Mouse (Mus musculus): ENCODE data around the gene Mrpl48. TPM values are rescaled to one million over a fixed set of nuclear protein-coding genes. Genes with fewer than 3 reads are reported as not detected.
"Not testable (repeated sequence)": the region's sequence is repeated elsewhere in the genome, so short reads cannot be mapped to it uniquely, and the experiment has no call there.

Mrpl48 gene
- polyA plus RNA-seq, 1 experiment, result not detected

DNA sequence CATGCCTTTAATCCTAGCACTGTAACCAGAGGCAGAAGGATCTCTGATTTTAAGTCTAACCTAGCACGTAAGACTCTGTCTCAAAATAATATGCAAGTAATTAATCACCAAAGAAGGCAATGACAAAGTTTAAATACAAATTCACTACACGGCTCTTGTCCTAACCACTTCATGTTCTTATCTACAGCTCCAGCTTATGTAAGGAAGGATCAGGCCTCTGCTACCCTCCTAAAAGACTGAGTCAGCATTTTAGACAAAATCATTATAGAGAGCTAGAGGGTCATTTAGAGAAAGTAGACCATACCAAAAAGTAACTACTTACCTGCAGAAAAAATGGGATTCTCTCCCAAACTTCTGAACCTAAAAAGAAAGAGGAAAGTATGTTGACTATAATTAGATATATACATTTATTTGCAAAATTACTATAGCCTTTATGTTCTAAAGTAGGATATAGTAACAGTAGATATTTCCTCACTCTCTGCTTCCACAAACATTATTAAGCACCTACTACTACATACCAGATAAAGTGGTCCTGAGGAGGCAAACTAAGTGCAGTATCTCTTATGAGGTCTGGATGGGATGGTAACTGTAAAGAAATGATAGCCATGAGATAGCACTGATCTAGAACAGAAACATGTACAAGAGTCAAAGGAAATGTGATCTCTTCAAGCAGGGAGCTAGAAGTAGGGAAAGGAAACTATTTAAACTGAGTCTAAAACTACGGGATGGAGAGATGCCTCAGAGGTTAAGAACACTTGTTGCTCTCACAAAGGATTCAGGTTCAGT is 37.0 kb downstream of the Mrpl48 start:
- TF ChIP-seq CTCF (IDR thresholded peaks at IDR 0.05; ENCODE audit: insufficient read depth, low read depth, low read length), result no peak
- TF ChIP-seq POLR2A (IDR thresholded peaks at IDR 0.05; ENCODE audit: insufficient read depth, low read depth, low read length), result no peak
- Histone ChIP-seq H3K27ac (ENCODE audit: insufficient read depth, low read depth, low read length) (no peak overlapping the region), H3K4me3 (ENCODE audit: insufficient read depth, low read depth, low read length) (no peak overlapping the region), H3K4me1 (ENCODE audit: control insufficient read depth, insufficient read depth, low read length) (no peaks in the 10 kb centered on the region)
- 96% methylated on average over 3 of the region's 3 CpGs for WGBS

DNA sequence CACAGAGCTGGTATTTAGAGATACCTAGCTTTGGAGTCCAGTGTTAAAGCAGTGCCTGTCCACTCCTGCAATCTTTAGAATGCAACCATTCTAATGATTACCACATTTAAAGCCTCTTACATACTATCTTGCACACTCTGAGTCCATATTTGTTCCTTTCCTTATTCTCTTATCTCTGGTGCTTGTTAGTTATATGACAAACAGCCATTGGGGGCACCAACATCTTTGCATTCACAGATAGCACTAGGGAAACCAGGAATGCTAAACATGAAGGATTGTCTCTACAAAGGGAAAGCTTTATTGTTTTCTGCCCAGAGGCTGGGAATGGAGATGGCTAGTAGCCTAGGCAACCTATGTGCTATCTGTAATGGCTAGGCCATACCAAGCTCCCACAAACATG is 38.2 kb downstream of the Mrpl48 start:
- Histone ChIP-seq H3K4me1 (ENCODE audit: control insufficient read depth, insufficient read depth, low read length) (no peaks in the 10 kb centered on the region), H3K4me3 (ENCODE audit: insufficient read depth, low read depth, low read length) (no peak overlapping the region), H3K27ac (ENCODE audit: insufficient read depth, low read depth, low read length) (no peak overlapping the region)
- no peak for TF ChIP-seq CTCF (IDR thresholded peaks at IDR 0.05; ENCODE audit: insufficient read depth, low read depth, low read length)
- no peak for TF ChIP-seq POLR2A (IDR thresholded peaks at IDR 0.05; ENCODE audit: insufficient read depth, low read depth, low read length)

DNA sequence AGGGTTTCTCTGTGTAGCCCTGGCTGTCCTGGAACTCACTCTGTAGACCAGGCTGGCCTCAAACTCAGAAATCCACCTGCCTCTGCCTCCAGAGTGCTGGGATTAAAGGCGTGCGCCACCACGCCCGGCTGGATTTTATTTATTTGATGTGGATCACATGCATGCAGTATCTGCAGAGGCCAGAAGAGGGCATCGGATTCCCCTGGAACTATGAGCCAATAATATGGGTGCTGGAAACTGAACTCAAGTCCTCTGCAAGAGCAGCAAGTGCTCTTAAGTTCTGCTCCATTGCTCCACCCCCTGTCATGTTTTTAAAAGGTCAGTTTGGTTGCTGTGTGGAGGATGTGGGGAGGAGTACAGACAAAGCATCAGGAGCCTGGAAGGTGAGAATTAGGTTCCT is 40.9 kb downstream of the Mrpl48 start:
- 82% methylated on average over 5 of the region's 5 CpGs for WGBS
- not testable (repeated sequence) for H3K27ac ChIP-seq (ENCODE audit: insufficient read depth, low read depth, low read length); H3K4me3 ChIP-seq (ENCODE audit: insufficient read depth, low read depth, low read length); H3K4me1 ChIP-seq (ENCODE audit: control insufficient read depth, insufficient read depth, low read length)

- H3K4me3 ChIP-seq (ENCODE audit: insufficient read depth, low read depth, low read length), result no peak overlapping the region
- 69% methylated on average over 11 of the region's 11 CpGs for WGBS
These were observed 46.1 kb downstream of the Mrpl48 start for GRCm38 (mm10) chr7:100561861-100562587.

GRCm38 (mm10) chr7:100559331-100559730 is 48.8 kb downstream of the Mrpl48 start:
- Histone ChIP-seq H3K27ac (ENCODE audit: insufficient read depth, low read depth, low read length) (no peak overlapping the region), H3K4me1 (ENCODE audit: control insufficient read depth, insufficient read depth, low read length) (peaks cover 5% of the 10 kb centered on the region), H3K4me3 (ENCODE audit: insufficient read depth, low read depth, low read length) (no peak overlapping the region)
- TF ChIP-seq CTCF (IDR thresholded peaks at IDR 0.05; ENCODE audit: insufficient read depth, low read depth, low read length) (no peak), POLR2A (IDR thresholded peaks at IDR 0.05; ENCODE audit: insufficient read depth, low read depth, low read length) (no peak)
- WGBS, result 95% methylated on average over 4 of the region's 4 CpGs

More at GRCm38 (mm10) chr7:100561861-100562587, 46.1 kb downstream of the Mrpl48 start:
- Histone ChIP-seq H3K27ac (ENCODE audit: insufficient read depth, low read depth, low read length) (peak overlapping the region; percentile 67), H3K4me1 (ENCODE audit: control insufficient read depth, insufficient read depth, low read length) (peaks cover 3% of the 10 kb centered on the region; the same call in 1 of the 2 replicates)
- no peak for TF ChIP-seq CTCF (IDR thresholded peaks at IDR 0.05; ENCODE audit: insufficient read depth, low read depth, low read length)
- no peak for TF ChIP-seq POLR2A (IDR thresholded peaks at IDR 0.05; ENCODE audit: insufficient read depth, low read depth, low read length)

DNA sequence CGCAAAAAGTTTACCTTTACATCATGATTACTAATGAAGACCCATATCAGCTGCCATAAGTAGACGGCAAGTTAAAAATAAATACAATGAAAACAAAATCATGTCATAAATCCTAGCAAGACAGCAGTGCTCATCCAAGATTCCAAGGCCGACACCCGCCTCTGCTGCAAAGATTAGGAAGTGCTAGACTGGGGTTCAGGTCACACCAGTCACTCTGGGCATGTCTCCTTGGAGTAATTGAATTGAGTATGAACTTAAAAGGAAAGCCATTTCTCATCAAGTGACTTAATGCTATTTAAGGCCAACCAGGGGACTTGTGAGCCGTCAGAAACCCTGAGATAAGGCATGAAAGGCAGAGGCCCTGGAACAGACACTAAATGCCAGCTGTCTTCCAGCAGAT is 50.9 kb downstream of the Mrpl48 start:
- no peak for TF ChIP-seq POLR2A (IDR thresholded peaks at IDR 0.05; ENCODE audit: insufficient read depth, low read depth, low read length)
- no peak for TF ChIP-seq CTCF (IDR thresholded peaks at IDR 0.05; ENCODE audit: insufficient read depth, low read depth, low read length)
- no peak overlapping the region for H3K27ac ChIP-seq (ENCODE audit: insufficient read depth, low read depth, low read length)
- peaks cover 5% of the 10 kb centered on the region for H3K4me1 ChIP-seq (ENCODE audit: control insufficient read depth, insufficient read depth, low read length)
- H3K4me3 ChIP-seq (ENCODE audit: insufficient read depth, low read depth, low read length), result no peak overlapping the region
- WGBS, result 96% methylated on average over 5 of the region's 5 CpGs

- TF ChIP-seq POLR2A (IDR thresholded peaks at IDR 0.05; ENCODE audit: insufficient read depth, low read depth, low read length) (no peak), CTCF (IDR thresholded peaks at IDR 0.05; ENCODE audit: insufficient read depth, low read depth, low read length) (no peak)
- WGBS, result 72% methylated on average over 13 of the region's 13 CpGs
- Histone ChIP-seq H3K4me3 (ENCODE audit: insufficient read depth, low read depth, low read length) (no peak overlapping the region), H3K4me1 (ENCODE audit: control insufficient read depth, insufficient read depth, low read length) (peaks cover 3% of the 10 kb centered on the region), H3K27ac (ENCODE audit: insufficient read depth, low read depth, low read length) (peak overlapping the region; percentile 27)
These were observed 52.6 kb downstream of the Mrpl48 start for GRCm38 (mm10) chr7:100555431-100555951.

GRCm38 (mm10) chr7:100554939-100555338 is 53.2 kb downstream of the Mrpl48 start:
- TF ChIP-seq CTCF (IDR thresholded peaks at IDR 0.05; ENCODE audit: insufficient read depth, low read depth, low read length), result no peak
- TF ChIP-seq POLR2A (IDR thresholded peaks at IDR 0.05; ENCODE audit: insufficient read depth, low read depth, low read length), result no peak
- WGBS, result 80% methylated on average over 5 of the region's 5 CpGs
- peaks cover 3% of the 10 kb centered on the region for H3K4me1 ChIP-seq (ENCODE audit: control insufficient read depth, insufficient read depth, low read length)
- H3K27ac ChIP-seq (ENCODE audit: insufficient read depth, low read depth, low read length), result no peak overlapping the region
- H3K4me3 ChIP-seq (ENCODE audit: insufficient read depth, low read depth, low read length), result no peak overlapping the region

DNA sequence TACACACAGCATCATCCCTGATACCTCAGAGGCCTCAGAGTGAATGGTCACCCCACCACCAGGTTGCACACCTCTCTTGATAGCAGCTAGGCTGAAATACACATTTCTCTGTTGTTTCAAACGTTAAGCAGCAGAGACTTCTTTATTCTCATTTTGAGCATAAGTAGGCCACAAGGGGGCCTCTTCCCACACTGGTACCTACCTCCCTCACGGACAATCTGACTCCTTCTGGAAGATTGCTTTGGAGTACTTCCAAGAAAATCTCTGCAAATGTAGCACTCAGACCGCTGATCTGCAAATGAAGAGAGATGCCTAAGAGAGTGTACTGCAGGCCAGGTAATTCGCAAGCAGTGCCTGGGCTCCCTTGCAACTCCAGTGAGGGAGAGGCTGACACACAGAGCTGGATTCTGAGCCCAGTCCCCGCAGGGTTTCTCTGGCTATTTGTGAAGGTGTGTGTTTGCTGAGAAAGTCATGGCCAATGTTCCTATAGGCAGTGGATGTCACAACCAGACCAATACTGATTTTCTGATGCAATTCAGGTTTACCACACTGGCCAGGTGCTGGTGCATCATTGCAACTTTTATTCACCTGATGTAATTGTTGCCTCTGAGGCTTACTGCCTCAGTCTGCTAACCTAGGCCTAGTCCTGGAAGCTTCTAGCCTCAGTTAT is 57.6 kb downstream of the Mrpl48 start:
- WGBS, result 55% methylated on average over 5 of the region's 5 CpGs
- no peak for TF ChIP-seq POLR2A (IDR thresholded peaks at IDR 0.05; ENCODE audit: insufficient read depth, low read depth, low read length)
- TF ChIP-seq CTCF (IDR thresholded peaks at IDR 0.05; ENCODE audit: insufficient read depth, low read depth, low read length), result no peak
- H3K27ac ChIP-seq (ENCODE audit: insufficient read depth, low read depth, low read length), result no peak overlapping the region

More for the DNA sequence above, 57.6 kb downstream of the Mrpl48 start:
- Histone ChIP-seq H3K4me1 (ENCODE audit: control insufficient read depth, insufficient read depth, low read length) (no peaks in the 10 kb centered on the region), H3K4me3 (ENCODE audit: insufficient read depth, low read depth, low read length) (no peak overlapping the region)

Data from olfactory bulb, adult 2 months (tissue).